Mouse (Mus musculus): Measurements from ENCODE around the gene Coro7. TPM values are rescaled to one million over a fixed set of nuclear protein-coding genes. Genes with fewer than 3 reads are reported as not detected.

Gene Coro7
- polyA plus RNA-seq, 1 experiment from 2014 or later: 18.6 TPM

- Histone ChIP-seq H3K27ac (no peak overlapping the region), H3K9ac (replicated peaks) (no peak overlapping the region)
- 81% methylated on average over 9 of the region's 9 CpGs for WGBS
Measured at GRCm38 (mm10) chr16:4634681-4635080, 44.9 kb downstream of the Coro7 start.

GRCm38 (mm10) chr16:4633661-4634060, 45.9 kb downstream of the Coro7 start:
- Histone ChIP-seq H3K4me1 (replicated peaks) (0 out of 2 replicates have a peak, but pooled peaks cover 6% of the 10 kb centered on the region), H3K4me3 (replicated peaks) (no peak overlapping the region), H3K4me2 (no peak overlapping the region), H3K27me3 (no peaks in the 10 kb centered on the region), H3K27ac (no peak overlapping the region), H3K9me3 (no peaks in the 10 kb centered on the region), H3K36me3 (peaks cover 33% of the 10 kb centered on the region), H3K9ac (replicated peaks) (no peak overlapping the region)
- ATAC-seq (ENCODE audit: insufficient number of reproducible peaks, insufficient read depth, low FRiP score, low TSS enrichment, low read depth): no peak
- 95% methylated on average over 3 of the region's 3 CpGs for WGBS

More at GRCm38 (mm10) chr16:4634681-4635080, 44.9 kb downstream of the Coro7 start:
- no peak overlapping the region for H3K4me3 ChIP-seq (replicated peaks)
- H3K4me1 ChIP-seq (replicated peaks): peaks cover 8% of the 10 kb centered on the region; the same call in 1 of the 2 replicates
- no peaks in the 10 kb centered on the region for H3K9me3 ChIP-seq
- peaks cover 28% of the 10 kb centered on the region for H3K36me3 ChIP-seq
- no peaks in the 10 kb centered on the region for H3K27me3 ChIP-seq
- no peak overlapping the region for H3K4me2 ChIP-seq
- no peak for ATAC-seq (ENCODE audit: insufficient number of reproducible peaks, insufficient read depth, low FRiP score, low TSS enrichment, low read depth)

GRCm38 (mm10) chr16:4632050-4632449, 47.5 kb downstream of the Coro7 start:
- Histone ChIP-seq H3K36me3 (peaks cover 46% of the 10 kb centered on the region), H3K9me3 (no peaks in the 10 kb centered on the region), H3K27ac (peak overlapping the region; percentile 57; the same call in 1 of the 2 replicates), H3K4me2 (no peak overlapping the region), H3K9ac (replicated peaks) (no peak overlapping the region), H3K4me1 (replicated peaks) (0 out of 2 replicates have a peak, but pooled peaks cover 6% of the 10 kb centered on the region), H3K27me3 (no peaks in the 10 kb centered on the region), H3K4me3 (replicated peaks) (no peak overlapping the region)
- 40% methylated on average over 7 of the region's 7 CpGs for WGBS
- ATAC-seq (ENCODE audit: insufficient number of reproducible peaks, insufficient read depth, low FRiP score, low TSS enrichment, low read depth): no peak

- no peaks in the 10 kb centered on the region for H3K9me3 ChIP-seq
- H3K27ac ChIP-seq: no peak overlapping the region
- no peak overlapping the region for H3K4me2 ChIP-seq
- peaks cover 56% of the 10 kb centered on the region for H3K36me3 ChIP-seq
- H3K4me1 ChIP-seq (replicated peaks): 0 out of 2 replicates have a peak, but pooled peaks cover 7% of the 10 kb centered on the region
- no peak; the same call in none of the 2 replicates for ATAC-seq (ENCODE audit: insufficient number of reproducible peaks, insufficient read depth, low FRiP score, low TSS enrichment, low read depth)
- H3K27me3 ChIP-seq: no peaks in the 10 kb centered on the region
- 21% methylated on average over 6 of the region's 6 CpGs for WGBS
- H3K4me3 ChIP-seq (replicated peaks): no peak overlapping the region
- no peak overlapping the region for H3K9ac ChIP-seq (replicated peaks)
Measured at GRCm38 (mm10) chr16:4629950-4630349, 49.6 kb downstream of the Coro7 start.

- peaks cover 49% of the 10 kb centered on the region for H3K36me3 ChIP-seq
- no peak overlapping the region for H3K4me2 ChIP-seq
- no peaks in the 10 kb centered on the region for H3K9me3 ChIP-seq
- no peak overlapping the region for H3K9ac ChIP-seq (replicated peaks)
- no peak overlapping the region for H3K27ac ChIP-seq
- no peaks in the 10 kb centered on the region for H3K27me3 ChIP-seq
- 93% methylated on average over 9 of the region's 9 CpGs for WGBS
- no peak overlapping the region for H3K4me3 ChIP-seq (replicated peaks)
- no peak for ATAC-seq (ENCODE audit: insufficient number of reproducible peaks, insufficient read depth, low FRiP score, low TSS enrichment, low read depth)
- peaks cover 9% of the 10 kb centered on the region; the same call in 1 of the 2 replicates for H3K4me1 ChIP-seq (replicated peaks)
Measured at GRCm38 (mm10) chr16:4628898-4629419, 50.6 kb downstream of the Coro7 start.

- no peaks in the 10 kb centered on the region for H3K9me3 ChIP-seq
- H3K4me3 ChIP-seq (replicated peaks): no peak overlapping the region
- 75% methylated on average over 6 of the region's 6 CpGs for WGBS
- H3K27me3 ChIP-seq: no peaks in the 10 kb centered on the region
- no peak for ATAC-seq (ENCODE audit: insufficient number of reproducible peaks, insufficient read depth, low FRiP score, low TSS enrichment, low read depth)
- no peak overlapping the region for H3K27ac ChIP-seq
- H3K4me1 ChIP-seq (replicated peaks): peaks cover 22% of the 10 kb centered on the region
- H3K9ac ChIP-seq (replicated peaks): no peak overlapping the region
- peaks cover 37% of the 10 kb centered on the region for H3K36me3 ChIP-seq
- H3K4me2 ChIP-seq: no peak overlapping the region
Measured at GRCm38 (mm10) chr16:4627105-4627504, 52.5 kb downstream of the Coro7 start.

GRCm38 (mm10) chr16:4624481-4625110, 55.0 kb downstream of the Coro7 start, which contains the start of gene Pam16:
Gene Pam16, minus strand, starts transcription at chr16:4624988.
- H3K9ac ChIP-seq (replicated peaks): peak within 1 kb of the TSS; percentile 86
- H3K9me3 ChIP-seq: no peaks in the 10 kb centered on the region
- under 1% methylated on average over 56 of the region's 56 CpGs for WGBS
- peak within 1 kb of the TSS; percentile 78 for H3K4me3 ChIP-seq (replicated peaks)
- H3K27ac ChIP-seq: peak within 1 kb of the TSS; percentile 88
- H3K4me2 ChIP-seq: peak within 1 kb of the TSS; percentile 78
- peak; percentile 76 for ATAC-seq (ENCODE audit: insufficient number of reproducible peaks, insufficient read depth, low FRiP score, low TSS enrichment, low read depth)
- H3K4me1 ChIP-seq (replicated peaks): peaks cover 19% of the 10 kb centered on the region
- no peaks in the 10 kb centered on the region for H3K27me3 ChIP-seq
- peaks cover 38% of the 10 kb centered on the region for H3K36me3 ChIP-seq

- no peak for ATAC-seq (ENCODE audit: insufficient number of reproducible peaks, insufficient read depth, low FRiP score, low TSS enrichment, low read depth)
- no peaks in the 10 kb centered on the region for H3K9me3 ChIP-seq
- H3K27ac ChIP-seq: peak overlapping the region; percentile 88
- no peaks in the 10 kb centered on the region for H3K27me3 ChIP-seq
- 17% methylated on average over 9 of the region's 9 CpGs for WGBS
- H3K36me3 ChIP-seq: peaks cover 41% of the 10 kb centered on the region
- peaks cover 19% of the 10 kb centered on the region for H3K4me1 ChIP-seq (replicated peaks)
- H3K4me3 ChIP-seq (replicated peaks): peak overlapping the region; percentile 78
- H3K9ac ChIP-seq (replicated peaks): peak overlapping the region; percentile 86
- peak overlapping the region; percentile 78 for H3K4me2 ChIP-seq
Measured at GRCm38 (mm10) chr16:4624074-4624473, 55.5 kb downstream of the Coro7 start.

GRCm38 (mm10) chr16:4616829-4617228, 62.7 kb downstream of the Coro7 start:
- H3K4me1 ChIP-seq (replicated peaks): no peaks in the 10 kb centered on the region; the same call in 1 of the 2 replicates
- H3K27me3 ChIP-seq: no peaks in the 10 kb centered on the region
- WGBS: 75% methylated on average over 4 of the region's 4 CpGs
- H3K9ac ChIP-seq (replicated peaks): no peak overlapping the region
- H3K36me3 ChIP-seq: peaks cover 85% of the 10 kb centered on the region
- no peak overlapping the region for H3K27ac ChIP-seq
- H3K4me3 ChIP-seq (replicated peaks): no peak overlapping the region
- no peaks in the 10 kb centered on the region for H3K9me3 ChIP-seq
- H3K4me2 ChIP-seq: no peak overlapping the region
- ATAC-seq (ENCODE audit: insufficient number of reproducible peaks, insufficient read depth, low FRiP score, low TSS enrichment, low read depth): no peak

- Histone ChIP-seq H3K4me3 (replicated peaks) (no peak overlapping the region), H3K4me1 (replicated peaks) (no peaks in the 10 kb centered on the region), H3K36me3 (peaks cover 94% of the 10 kb centered on the region), H3K27me3 (no peaks in the 10 kb centered on the region), H3K4me2 (no peak overlapping the region), H3K9ac (replicated peaks) (no peak overlapping the region), H3K9me3 (no peaks in the 10 kb centered on the region), H3K27ac (no peak overlapping the region)
- WGBS: 92% methylated on average over 1 of the region's 1 CpGs
- ATAC-seq (ENCODE audit: insufficient number of reproducible peaks, insufficient read depth, low FRiP score, low TSS enrichment, low read depth): no peak
Measured at GRCm38 (mm10) chr16:4615297-4615696, 64.3 kb downstream of the Coro7 start.

- no peak overlapping the region for H3K9ac ChIP-seq (replicated peaks)
- no peaks in the 10 kb centered on the region for H3K9me3 ChIP-seq
- no peak overlapping the region for H3K4me3 ChIP-seq (replicated peaks)
- no peak overlapping the region for H3K4me2 ChIP-seq
- ATAC-seq (ENCODE audit: insufficient number of reproducible peaks, insufficient read depth, low FRiP score, low TSS enrichment, low read depth): no peak
- peaks cover 97% of the 10 kb centered on the region for H3K36me3 ChIP-seq
- 96% methylated on average over 3 of the region's 3 CpGs for whole genome bisulfite sequencing
- 0 out of 2 replicates have a peak overlapping the region, but pooled peaks have one; percentile 5 for H3K27ac ChIP-seq
- H3K4me1 ChIP-seq (replicated peaks): no peaks in the 10 kb centered on the region
- no peaks in the 10 kb centered on the region for H3K27me3 ChIP-seq
Measured at GRCm38 (mm10) chr16:4614639-4615038, 64.9 kb downstream of the Coro7 start.
